Mouse (Mus musculus) heart, embryonic 16.5 days (tissue): ENCODE results near the gene Adck2. TPM values are rescaled to one million over a fixed set of nuclear protein-coding genes. Genes with fewer than 3 reads are reported as not detected.

Source experiments
- ATAC-seq: fragments of 200-750 bp; cut with Nextera tagmentation; replicated peaks from 2 replicates; pipeline ENCODE4 v1.8.0; 2017; ENCODE audit warnings: moderate number of reproducible peaks; ENCODE audit not compliant: insufficient read depth, low FRiP score; ENCODE audit errors: extremely low read depth
- H3K27ac ChIP-seq: fragments of 300-500 bp; sonication (generic); 2 replicates; pipeline ENCODE4 v1.5.1; 2014; ENCODE audit warnings: mild to moderate bottlenecking, low read length, control low read depth, moderate library complexity
- H3K27me3 ChIP-seq: fragments of 300-500 bp; sonication (generic); 2 replicates; pipeline ENCODE4 v1.6.1; 2014; ENCODE audit warnings: low read length, mixed read lengths; ENCODE audit not compliant: control insufficient read depth, insufficient read depth
- H3K36me3 ChIP-seq: fragments of 300-500 bp; sonication (generic); 2 replicates; pipeline ENCODE4 v1.6.1; 2014; ENCODE audit not compliant: control insufficient read depth, insufficient read depth
- H3K4me1 ChIP-seq: fragments of 300-500 bp; sonication (generic); 2 replicates; pipeline ENCODE4 v1.6.1; 2014; ENCODE audit warnings: low read length, mixed read lengths; ENCODE audit not compliant: control insufficient read depth, insufficient read depth
- H3K4me2 ChIP-seq: fragments of 300-500 bp; sonication (generic); 2 replicates; pipeline ENCODE4 v1.6.1; 2014; ENCODE audit warnings: low read depth, mild to moderate bottlenecking, control low read depth, low read length
- H3K4me3 ChIP-seq: fragments of 300-500 bp; sonication (generic); 2 replicates; pipeline ENCODE4 v1.5.1; 2014; ENCODE audit warnings: mild to moderate bottlenecking, control low read depth, low read length
- H3K9ac ChIP-seq: fragments of 300-500 bp; sonication (generic); 2 replicates; pipeline ENCODE4 v1.6.1; 2014; ENCODE audit warnings: low read length, control low read depth
- H3K9me3 ChIP-seq: fragments of 300-500 bp; sonication (generic); replicated peaks from 2 replicates; pipeline ENCODE4 v1.6.1; 2016; ENCODE audit warnings: low read length; ENCODE audit not compliant: control insufficient read depth
- WGBS: fragments of 180-500 bp; shearing (Covaris S2); extraction: QIAGEN DNeasy Blood & Tissue Kit; methylation state at CpG from one replicate; pipeline ENCODE4 v1.1.7; 2014; 5-methylcytosine and 5-hydroxymethylcytosine counted together
- polyA plus RNA-seq: library from polyadenylated mRNA; unstranded; fragments of >200 nt; fragmentation: Nextera tagmentation; extraction: Ambion mirVana; gene quantifications from 2 replicates; pipeline ENCODE4 v1.2.1, GENCODE M21; 2015

Adck2 gene
- polyA plus RNA-seq, 1 experiment from 2014 or later = 19.3 TPM

DNA sequence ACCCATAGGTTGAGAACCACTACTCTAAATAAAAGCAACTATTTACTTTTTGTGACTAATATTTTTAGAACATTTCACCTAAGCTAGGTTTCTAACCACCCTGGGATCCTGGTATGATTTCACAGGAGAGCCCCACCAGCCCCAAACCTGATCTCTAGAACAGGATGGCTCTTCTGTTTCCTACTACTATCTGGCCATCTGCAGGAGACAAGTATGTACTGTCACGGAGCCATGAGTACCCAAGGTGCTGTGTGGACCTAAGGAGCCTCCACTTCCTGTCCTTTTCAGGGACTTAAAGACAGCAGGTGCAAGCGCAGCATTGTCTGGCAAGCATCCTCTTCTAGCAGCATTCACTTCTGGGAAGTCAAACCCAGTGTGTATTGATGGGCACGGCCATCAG lies 28.2 kb downstream of the Adck2 start:
- peaks cover 38% of the 10 kb centered on the region for H3K36me3 ChIP-seq
- 79% methylated on average over 3 of the region's 3 CpGs for WGBS
- ATAC-seq = no peak

DNA sequence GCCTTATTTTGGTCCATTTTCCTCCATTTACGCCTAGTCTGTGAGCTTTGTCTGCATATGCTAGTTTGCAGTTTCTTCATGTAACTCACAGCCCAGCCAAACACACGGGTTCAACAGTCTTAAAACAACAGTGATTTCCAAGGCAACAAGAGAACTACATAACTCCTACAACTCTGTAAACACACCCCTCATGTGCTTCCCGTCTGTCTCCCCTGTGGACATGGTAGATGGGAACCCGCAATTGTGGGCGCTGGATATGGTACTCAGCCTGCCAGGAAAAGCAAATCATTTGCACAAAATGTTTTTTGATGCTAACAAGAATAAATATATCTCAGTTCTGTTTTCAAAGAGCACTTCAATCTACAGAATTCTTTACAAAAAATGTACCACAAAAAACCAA lies 30.9 kb downstream of the Adck2 start:
- Histone ChIP-seq H3K27ac (no peak overlapping the region), H3K4me2 (no peak overlapping the region), H3K9me3 (no peaks in the 10 kb centered on the region), H3K4me3 (no peak overlapping the region), H3K4me1 (peaks cover 16% of the 10 kb centered on the region), H3K27me3 (no peaks in the 10 kb centered on the region), H3K9ac (no peak overlapping the region), H3K36me3 (peaks cover 19% of the 10 kb centered on the region)
- no peak for ATAC-seq
- WGBS = 84% methylated on average over 5 of the region's 5 CpGs

More for the DNA sequence above, 28.2 kb downstream of the Adck2 start:
- Histone ChIP-seq H3K9me3 (no peaks in the 10 kb centered on the region), H3K27ac (no peak overlapping the region), H3K4me3 (no peak overlapping the region), H3K27me3 (no peaks in the 10 kb centered on the region), H3K4me1 (peaks cover 13% of the 10 kb centered on the region), H3K9ac (no peak overlapping the region), H3K4me2 (no peak overlapping the region)

DNA sequence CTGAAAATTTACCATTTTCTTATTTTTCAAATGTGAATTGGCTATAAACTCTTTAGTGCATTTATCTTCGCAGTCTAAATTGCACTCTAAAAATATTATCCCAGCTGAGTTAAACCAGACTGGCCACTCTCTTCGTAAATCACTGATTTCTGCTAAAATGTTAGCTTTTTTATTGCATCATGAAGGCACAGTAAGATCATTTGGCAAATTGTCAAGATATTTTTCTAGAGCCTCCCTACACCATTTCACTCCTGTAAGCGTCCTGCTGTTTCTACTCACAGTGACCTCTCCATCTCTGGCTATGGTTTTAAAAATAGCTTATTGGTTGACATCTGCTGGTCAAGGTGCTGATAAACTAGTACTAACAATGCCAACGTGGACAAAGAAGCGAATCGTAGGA lies 32.4 kb downstream of the Adck2 start:
- H3K4me1 ChIP-seq = peaks cover 16% of the 10 kb centered on the region
- ATAC-seq = no peak
- 36% methylated on average over 6 of the region's 6 CpGs for WGBS
- H3K36me3 ChIP-seq = peaks cover 8% of the 10 kb centered on the region; the same call in 1 of the 2 replicates
- no peaks in the 10 kb centered on the region for H3K27me3 ChIP-seq
- H3K27ac ChIP-seq = peak overlapping the region; percentile 8; the same call in 1 of the 2 replicates
- H3K4me3 ChIP-seq = no peak overlapping the region
- H3K9me3 ChIP-seq = no peaks in the 10 kb centered on the region
- H3K9ac ChIP-seq = no peak overlapping the region
- H3K4me2 ChIP-seq = peak overlapping the region; percentile 19; the same call in 1 of the 2 replicates

DNA sequence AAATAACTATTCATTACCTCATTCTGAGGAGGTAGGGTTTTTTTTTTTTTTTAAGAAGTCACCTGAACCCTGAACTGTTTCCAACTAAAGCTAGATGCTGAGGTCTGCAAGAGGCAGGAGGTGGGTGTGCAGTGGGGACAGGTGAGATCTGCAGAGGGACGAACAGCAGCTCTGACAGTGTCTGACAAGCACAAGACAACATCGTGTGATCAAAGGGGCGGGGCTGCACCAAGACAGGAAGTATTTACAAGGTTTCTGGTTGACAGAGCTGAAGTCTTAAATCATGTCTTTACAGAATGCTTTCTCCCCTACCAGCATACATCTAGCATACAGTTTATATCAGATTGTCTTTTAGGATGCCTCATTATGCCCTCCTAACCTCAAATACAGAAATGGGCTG lies 33.2 kb downstream of the Adck2 start:
- no peak overlapping the region for H3K27ac ChIP-seq
- H3K4me2 ChIP-seq = no peak overlapping the region
- no peak overlapping the region for H3K9ac ChIP-seq
- no peak overlapping the region for H3K4me3 ChIP-seq
- peaks cover 8% of the 10 kb centered on the region; the same call in 1 of the 2 replicates for H3K36me3 ChIP-seq
- H3K27me3 ChIP-seq = no peaks in the 10 kb centered on the region
- no peak for ATAC-seq
- no peaks in the 10 kb centered on the region for H3K9me3 ChIP-seq
- 36% methylated on average over 3 of the region's 3 CpGs for WGBS
- peaks cover 16% of the 10 kb centered on the region for H3K4me1 ChIP-seq

DNA sequence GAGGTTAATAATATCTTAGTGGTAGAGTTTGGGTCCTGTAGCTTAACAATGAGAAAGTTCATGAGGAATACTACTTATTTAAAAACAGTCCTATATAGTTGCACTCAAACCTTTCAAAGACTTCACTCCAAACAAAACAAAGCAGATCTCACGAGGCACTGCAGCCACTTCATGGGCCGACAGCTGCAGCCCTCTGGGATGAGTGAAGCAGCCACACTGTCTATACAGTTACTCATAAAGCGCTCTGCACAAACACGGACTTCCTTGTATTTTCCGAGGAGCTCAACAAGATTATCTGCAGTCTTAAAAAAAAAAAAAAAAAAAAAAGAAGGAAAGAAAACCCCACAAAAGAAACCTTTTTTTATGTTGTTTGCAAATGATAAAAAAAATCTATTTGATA lies 33.7 kb downstream of the Adck2 start:
- no peak overlapping the region for H3K4me2 ChIP-seq
- no peaks in the 10 kb centered on the region for H3K9me3 ChIP-seq
- no peak overlapping the region for H3K4me3 ChIP-seq
- peaks cover 8% of the 10 kb centered on the region; the same call in 1 of the 2 replicates for H3K36me3 ChIP-seq
- no peak overlapping the region for H3K27ac ChIP-seq
- H3K9ac ChIP-seq = no peak overlapping the region
- WGBS = 42% methylated on average over 5 of the region's 5 CpGs
- H3K4me1 ChIP-seq = peaks cover 16% of the 10 kb centered on the region
- no peak for ATAC-seq
- no peaks in the 10 kb centered on the region for H3K27me3 ChIP-seq

DNA sequence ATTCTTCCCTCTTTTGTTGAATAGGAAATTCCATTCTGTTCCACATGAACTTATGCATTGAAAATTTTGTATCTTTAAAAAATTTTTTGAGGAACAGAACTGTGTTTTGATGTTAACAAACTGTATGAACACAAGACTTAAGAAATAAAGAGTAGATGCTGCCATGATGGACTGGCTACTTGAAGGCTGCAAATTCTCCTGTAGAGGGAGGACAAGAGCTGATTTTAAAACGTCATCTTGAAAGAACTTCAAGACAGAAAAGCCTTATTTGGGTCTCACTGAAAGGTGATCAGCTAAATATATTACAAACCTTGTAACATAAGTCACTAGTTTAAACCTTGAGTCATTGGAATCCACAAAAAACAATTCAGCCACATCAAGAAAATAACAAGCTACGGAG lies 36.5 kb downstream of the Adck2 start:
- no peaks in the 10 kb centered on the region for H3K27me3 ChIP-seq
- WGBS = 64% methylated on average over 2 of the region's 2 CpGs
- no peak overlapping the region for H3K9ac ChIP-seq
- no peaks in the 10 kb centered on the region for H3K9me3 ChIP-seq
- peaks cover 13% of the 10 kb centered on the region; the same call in 1 of the 2 replicates for H3K36me3 ChIP-seq
- ATAC-seq = no peak
- H3K4me1 ChIP-seq = peaks cover 16% of the 10 kb centered on the region
- H3K4me3 ChIP-seq = no peak overlapping the region
- H3K4me2 ChIP-seq = no peak overlapping the region
- H3K27ac ChIP-seq = no peak overlapping the region

DNA sequence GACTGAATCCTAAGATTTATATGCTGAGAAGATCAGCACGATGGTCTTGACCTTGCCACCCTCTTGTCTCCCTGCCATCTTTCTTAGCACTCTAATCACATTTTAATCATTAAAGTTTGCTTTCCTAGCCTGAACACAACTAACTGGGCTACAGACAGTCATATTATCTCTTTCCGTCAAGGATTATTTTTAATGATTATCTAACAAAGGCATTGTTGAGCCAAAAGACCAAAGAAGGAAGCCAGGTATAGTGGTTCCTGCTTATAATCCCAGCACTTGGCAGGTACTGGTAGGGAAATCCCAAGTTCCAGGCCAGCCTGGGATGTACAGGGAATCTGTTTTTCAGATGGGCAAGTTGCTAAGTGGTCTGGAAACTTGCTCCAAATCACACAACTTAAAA lies 37.6 kb downstream of the Adck2 start:
- no peak overlapping the region for H3K4me3 ChIP-seq
- H3K27ac ChIP-seq = no peak overlapping the region
- H3K9ac ChIP-seq = no peak overlapping the region
- peaks cover 9% of the 10 kb centered on the region for H3K4me1 ChIP-seq
- no peak for ATAC-seq
- no peaks in the 10 kb centered on the region for H3K9me3 ChIP-seq
- peaks cover 21% of the 10 kb centered on the region; the same call in 1 of the 2 replicates for H3K36me3 ChIP-seq
- WGBS = 88% methylated on average over 2 of the region's 2 CpGs
- H3K4me2 ChIP-seq = no peak overlapping the region
- no peaks in the 10 kb centered on the region for H3K27me3 ChIP-seq

Other genes with a start within 250 kb of the Adck2 start
- 28.4 and 30.9 TPM in 2 replicates for gene Slc37a3, start 196.2 kb upstream of the Adck2 start, polyA plus RNA-seq
- 1.1 and 1.9 TPM in 2 replicates for gene Rab19, start 192.7 kb upstream of the Adck2 start, polyA plus RNA-seq
- 95.2 and 100 TPM in 2 replicates for gene Mkrn1, start 153.4 kb upstream of the Adck2 start, polyA plus RNA-seq
- gene Dennd2a, start 16.0 kb upstream of the Adck2 start, polyA plus RNA-seq = 10.0 and 12.2 TPM in 2 replicates
- gene Gm42420, start 11.9 kb downstream of the Adck2 start, polyA plus RNA-seq = 3.2 TPM in 1 of 2 replicates, not detected in the other
- 696 and 711 TPM in 2 replicates for gene Ndufb2, start 18.7 kb downstream of the Adck2 start, polyA plus RNA-seq
- 9.7 and 10.4 TPM in 2 replicates for gene Braf, start 151.6 kb downstream of the Adck2 start, polyA plus RNA-seq
- 154 and 165 TPM in 2 replicates for gene Mrps33, start 237.1 kb downstream of the Adck2 start, polyA plus RNA-seq